Mouse (Mus musculus) intestine, embryonic 14.5 days (tissue): Measurements from ENCODE around the gene Ypel5. TPM values are rescaled to one million over a fixed set of nuclear protein-coding genes. Genes with fewer than 3 reads are reported as not detected.

ENCODE experiments used
- ATAC-seq: fragments of 200-750 bp; cut with Nextera tagmentation; replicated peaks from 2 replicates; pipeline ENCODE4 v1.8.0; 2017; ENCODE audit warnings: low read depth, moderate number of reproducible peaks, moderate TSS enrichment, moderate library complexity; ENCODE audit not compliant: low FRiP score, low TSS enrichment
- DNase-seq: peaks from one replicate; pipeline ENCODE4 v3.0.0-alpha.2; 2018; ENCODE audit warnings: low spot score
- H3K27ac ChIP-seq: fragments of 300-500 bp; sonication (generic); 2 replicates; pipeline ENCODE4 v1.5.1; 2014; ENCODE audit warnings: low read depth, mild to moderate bottlenecking, control low read depth
- H3K27me3 ChIP-seq: fragments of 300-500 bp; sonication (generic); replicated peaks from 2 replicates; pipeline ENCODE4 v1.6.1; 2014; ENCODE audit warnings: low read length, control low read depth; ENCODE audit not compliant: control insufficient read depth, insufficient read depth
- H3K36me3 ChIP-seq: fragments of 300-500 bp; sonication (generic); 2 replicates; pipeline ENCODE4 v1.6.1; 2014; ENCODE audit warnings: low read length, control low read depth; ENCODE audit not compliant: control insufficient read depth, insufficient read depth
- H3K4me1 ChIP-seq: fragments of 300-500 bp; sonication (generic); replicated peaks from 2 replicates; pipeline ENCODE4 v1.6.1; 2014; ENCODE audit warnings: low read length, control low read depth, mixed read lengths; ENCODE audit not compliant: control insufficient read depth, insufficient read depth
- H3K4me2 ChIP-seq: fragments of 300-500 bp; sonication (generic); 2 replicates; pipeline ENCODE4 v1.6.1; 2014; ENCODE audit warnings: low read length
- H3K4me3 ChIP-seq: fragments of 300-500 bp; sonication (generic); 2 replicates; pipeline ENCODE4 v1.5.1; 2014; ENCODE audit warnings: low read depth, low read length, control low read depth, mixed read lengths
- H3K9ac ChIP-seq: fragments of 300-500 bp; sonication (generic); 2 replicates; pipeline ENCODE4 v1.6.1; 2014; ENCODE audit warnings: mild to moderate bottlenecking, low read length
- H3K9me3 ChIP-seq: fragments of 300-500 bp; sonication (generic); 2 replicates; pipeline ENCODE4 v1.6.1; 2016; ENCODE audit warnings: low read length, control low read depth; ENCODE audit not compliant: control insufficient read depth
- WGBS: fragments of 180-500 bp; shearing (Covaris S2); extraction: QIAGEN DNeasy Blood & Tissue Kit; methylation state at CpG from one replicate; pipeline ENCODE4 v1.1.7; 2014; 5-methylcytosine and 5-hydroxymethylcytosine counted together
- polyA plus RNA-seq: library from polyadenylated mRNA; unstranded; fragments of >200 nt; fragmentation: Nextera tagmentation; extraction: Ambion mirVana; gene quantifications from 2 replicates; pipeline ENCODE4 v1.2.1, GENCODE M21; 2014

The Ypel5 gene
- 35.9 and 39.1 TPM in 2 replicates for polyA plus RNA-seq

- Histone ChIP-seq H3K4me3 (peak within 1 kb of the TSS; percentile 82), H3K4me2 (peak within 1 kb of the TSS; percentile 67)
- under 1% methylated on average over 85 of the region's 93 CpGs for WGBS
These were observed at the start of gene Ypel5 for GRCm38 (mm10) chr17:72836158-72837115. TSS of gene Ypel5 (plus strand) at chr17:72836453.

DNA sequence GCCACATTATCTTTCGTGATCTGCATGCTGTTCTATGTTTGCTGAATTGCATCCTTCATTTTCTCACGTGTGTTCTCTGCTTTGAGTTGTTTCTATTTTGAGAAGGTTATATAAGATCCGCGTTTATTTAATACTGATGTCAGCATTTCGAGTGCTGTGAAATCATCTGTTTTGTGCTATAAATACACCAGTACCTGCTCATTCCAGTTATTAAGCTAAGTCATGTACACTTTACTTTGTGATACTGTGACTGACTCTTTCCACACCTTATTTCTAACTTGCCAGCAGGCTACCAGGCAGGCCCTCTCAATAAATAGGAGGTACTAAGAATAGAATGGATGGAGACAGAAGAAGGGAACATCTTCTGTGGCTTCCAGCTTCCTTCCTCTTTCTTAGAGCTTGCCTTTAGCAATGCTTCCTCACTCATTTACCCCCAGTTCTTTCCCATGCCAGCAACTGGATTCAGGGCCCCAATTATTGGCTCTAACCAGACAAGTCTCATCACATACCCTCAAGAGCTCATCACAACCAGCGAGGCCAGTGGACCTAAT, 48.3 kb upstream of the Ypel5 start:
- Histone ChIP-seq H3K36me3 (no peaks in the 10 kb centered on the region), H3K4me1 (no peaks in the 10 kb centered on the region), H3K27ac (no peak overlapping the region), H3K4me2 (no peak overlapping the region), H3K9me3 (no peaks in the 10 kb centered on the region), H3K27me3 (no peaks in the 10 kb centered on the region), H3K9ac (no peak overlapping the region), H3K4me3 (no peak overlapping the region)
- ATAC-seq = no peak
- WGBS = 69% methylated on average over 6 of the region's 6 CpGs
- DNase-seq = no peak

More at GRCm38 (mm10) chr17:72836158-72837115, at the start of gene Ypel5:
- H3K4me1 ChIP-seq = peaks cover 9% of the 10 kb centered on the region; the same call in 1 of the 2 replicates
- peak within 1 kb of the TSS; percentile 95 for H3K27ac ChIP-seq
- ATAC-seq (peak; percentile 98), DNase-seq (peak; percentile 99)
- peak within 1 kb of the TSS; percentile 89 for H3K9ac ChIP-seq
- no peaks in the 10 kb centered on the region for H3K36me3 ChIP-seq
- H3K9me3 ChIP-seq = no peaks in the 10 kb centered on the region
- H3K27me3 ChIP-seq = no peaks in the 10 kb centered on the region

DNA sequence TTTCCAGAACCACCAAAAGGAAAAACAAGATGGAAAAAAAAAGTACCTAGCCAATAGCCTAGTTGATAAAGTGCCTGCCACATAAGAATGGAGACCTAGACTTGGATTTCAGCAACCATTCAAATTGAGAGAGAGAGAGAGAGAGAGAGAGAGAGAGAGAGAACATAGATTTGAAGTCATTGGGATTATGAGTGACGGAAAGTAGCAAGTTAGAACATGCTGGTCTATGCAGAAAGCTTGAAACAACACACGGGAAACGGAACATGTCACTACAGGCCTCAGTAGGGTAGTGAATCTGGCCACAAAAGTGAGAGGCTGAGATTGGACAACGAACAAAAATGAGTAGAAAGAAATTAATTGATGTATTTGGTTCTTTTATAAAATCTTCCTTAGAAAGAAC, 43.0 kb upstream of the Ypel5 start:
- H3K9me3 ChIP-seq = no peaks in the 10 kb centered on the region
- H3K27me3 ChIP-seq = no peaks in the 10 kb centered on the region
- DNase-seq (no peak), ATAC-seq (no peak)
- H3K4me2 ChIP-seq = no peak overlapping the region
- no peak overlapping the region for H3K27ac ChIP-seq
- H3K4me1 ChIP-seq = peaks cover 6% of the 10 kb centered on the region; the same call in 1 of the 2 replicates
- H3K36me3 ChIP-seq = no peaks in the 10 kb centered on the region
- 89% methylated on average over 4 of the region's 4 CpGs for WGBS
- no peak overlapping the region for H3K4me3 ChIP-seq
- H3K9ac ChIP-seq = no peak overlapping the region

GRCm38 (mm10) chr17:72794660-72795059, 41.6 kb upstream of the Ypel5 start:
- no peak overlapping the region for H3K9ac ChIP-seq
- 0 out of 2 replicates have a peak overlapping the region, but pooled peaks have one; percentile 24 for H3K27ac ChIP-seq
- ATAC-seq (0 out of 2 replicates have a peak, but pooled peaks have one; percentile 36), DNase-seq (peak; percentile 59)
- H3K4me2 ChIP-seq = no peak overlapping the region
- H3K4me1 ChIP-seq = peaks cover 6% of the 10 kb centered on the region; the same call in 1 of the 2 replicates
- no peaks in the 10 kb centered on the region for H3K27me3 ChIP-seq
- no peaks in the 10 kb centered on the region for H3K36me3 ChIP-seq
- H3K9me3 ChIP-seq = no peaks in the 10 kb centered on the region
- H3K4me3 ChIP-seq = no peak overlapping the region
- WGBS = 25% methylated on average over 6 of the region's 6 CpGs

DNA sequence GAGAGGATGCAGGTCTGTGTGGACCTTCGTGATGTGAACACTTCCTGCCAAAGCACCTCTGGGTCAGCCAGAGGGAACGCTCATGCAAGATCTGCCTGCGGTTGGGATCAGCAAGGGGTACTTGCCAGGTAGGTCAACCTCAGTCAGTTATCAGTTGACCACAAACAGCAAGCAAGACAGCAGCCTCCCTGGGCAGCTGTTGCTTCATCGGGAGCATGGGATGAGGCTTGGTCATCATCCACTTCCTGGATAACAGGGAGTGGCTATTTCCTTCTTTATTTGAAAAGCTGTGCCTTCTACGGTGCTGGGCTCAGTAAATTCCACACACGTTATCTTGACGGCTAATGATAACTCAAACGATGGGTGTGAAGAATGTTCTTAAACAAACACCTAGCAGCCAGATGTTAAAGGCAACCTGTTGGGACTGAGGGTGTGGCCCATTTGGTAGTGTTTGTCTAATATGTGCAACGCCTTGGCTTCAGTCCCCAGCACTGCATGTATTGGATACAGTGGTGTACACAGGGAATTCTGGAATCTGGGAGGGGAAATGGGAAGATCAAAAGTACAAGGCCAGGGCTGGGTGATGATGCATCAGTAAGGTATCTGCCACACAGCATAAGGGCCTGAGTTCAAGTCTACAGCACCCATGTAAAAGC, 40.7 kb upstream of the Ypel5 start:
- no peaks in the 10 kb centered on the region for H3K27me3 ChIP-seq
- H3K9ac ChIP-seq = no peak overlapping the region
- peak overlapping the region; percentile 51 for H3K27ac ChIP-seq
- H3K4me1 ChIP-seq = peaks cover 6% of the 10 kb centered on the region; the same call in 1 of the 2 replicates
- WGBS = 44% methylated on average over 9 of the region's 9 CpGs
- no peaks in the 10 kb centered on the region for H3K36me3 ChIP-seq
- H3K4me3 ChIP-seq = no peak overlapping the region
- H3K4me2 ChIP-seq = 0 out of 2 replicates have a peak overlapping the region, but pooled peaks have one; percentile 8
- no peaks in the 10 kb centered on the region for H3K9me3 ChIP-seq
- ATAC-seq (peak; percentile 58; the same call in 1 of the 2 replicates), DNase-seq (peak; percentile 54)

- no peaks in the 10 kb centered on the region for H3K9me3 ChIP-seq
- no peak overlapping the region for H3K9ac ChIP-seq
- no peak overlapping the region for H3K4me3 ChIP-seq
- no peak overlapping the region for H3K27ac ChIP-seq
- no peaks in the 10 kb centered on the region for H3K27me3 ChIP-seq
- ATAC-seq (no peak), DNase-seq (no peak)
- H3K4me1 ChIP-seq = peaks cover 6% of the 10 kb centered on the region; the same call in 1 of the 2 replicates
- WGBS = 85% methylated on average over 3 of the region's 3 CpGs
- H3K4me2 ChIP-seq = no peak overlapping the region
- H3K36me3 ChIP-seq = no peaks in the 10 kb centered on the region
These were observed 39.7 kb upstream of the Ypel5 start for GRCm38 (mm10) chr17:72796506-72796905.

- no peaks in the 10 kb centered on the region for H3K27me3 ChIP-seq
- H3K9me3 ChIP-seq = no peaks in the 10 kb centered on the region
- 30% methylated on average over 2 of the region's 2 CpGs for WGBS
- ATAC-seq (no peak; the same call in 1 of the 2 replicates), DNase-seq (peak; percentile 54)
- H3K4me3 ChIP-seq = no peak overlapping the region
- H3K27ac ChIP-seq = no peak overlapping the region
- no peak overlapping the region for H3K9ac ChIP-seq
- H3K4me2 ChIP-seq = no peak overlapping the region
- no peaks in the 10 kb centered on the region for H3K36me3 ChIP-seq
- H3K4me1 ChIP-seq = peaks cover 6% of the 10 kb centered on the region; the same call in 1 of the 2 replicates
These were observed 38.4 kb upstream of the Ypel5 start for GRCm38 (mm10) chr17:72797867-72798266.

DNA sequence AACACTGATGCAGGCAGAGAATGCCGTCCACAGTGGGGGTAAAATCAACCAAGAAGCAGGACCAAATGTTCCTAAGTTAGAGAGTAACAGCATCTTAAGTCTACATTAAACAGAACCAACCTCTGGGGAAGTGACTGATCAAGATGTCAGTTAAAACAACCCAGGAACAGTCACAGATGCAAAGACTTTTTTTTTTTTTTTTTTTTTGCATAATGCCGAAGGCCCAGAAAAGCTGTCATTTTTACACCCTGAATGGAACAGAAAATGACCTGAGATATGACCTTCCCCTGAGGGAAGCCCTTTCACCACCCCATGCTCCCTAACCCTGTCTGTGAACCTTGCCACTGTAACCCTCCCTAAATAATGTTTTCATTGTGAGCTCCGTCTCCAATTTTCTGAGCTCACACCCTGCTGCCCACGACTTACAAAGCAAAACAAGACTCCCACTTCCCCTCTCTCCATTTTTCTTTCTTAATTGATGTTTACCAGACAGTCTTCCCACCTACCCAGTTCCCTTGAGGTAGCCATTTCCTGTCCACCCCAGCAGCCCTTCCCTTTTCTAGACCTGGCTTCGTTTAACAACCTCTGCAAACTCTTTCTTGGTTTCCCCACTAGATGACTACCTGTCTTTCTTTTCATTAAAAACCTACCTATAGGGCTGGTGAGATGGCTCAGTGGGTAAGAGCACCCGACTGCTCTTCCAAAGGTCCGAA, 26.2 kb upstream of the Ypel5 start:
- no peak overlapping the region for H3K4me3 ChIP-seq
- no peak for DNase-seq
- no peaks in the 10 kb centered on the region for H3K36me3 ChIP-seq
- H3K4me2 ChIP-seq = no peak overlapping the region
- WGBS = 49% methylated on average over 7 of the region's 7 CpGs
- no peak overlapping the region for H3K27ac ChIP-seq
- no peaks in the 10 kb centered on the region for H3K9me3 ChIP-seq
- no peaks in the 10 kb centered on the region for H3K4me1 ChIP-seq
- ATAC-seq = no peak
- H3K9ac ChIP-seq = no peak overlapping the region
- H3K27me3 ChIP-seq = no peaks in the 10 kb centered on the region
